Mouse (Mus musculus): Measurements from ENCODE around the gene 1700020A23Rik. TPM values are rescaled to one million over a fixed set of nuclear protein-coding genes. Genes with fewer than 3 reads are reported as not detected.

Gene 1700020A23Rik
- polyA plus RNA-seq, 1 experiment from 2014 or later, result 0.68 TPM

DNA sequence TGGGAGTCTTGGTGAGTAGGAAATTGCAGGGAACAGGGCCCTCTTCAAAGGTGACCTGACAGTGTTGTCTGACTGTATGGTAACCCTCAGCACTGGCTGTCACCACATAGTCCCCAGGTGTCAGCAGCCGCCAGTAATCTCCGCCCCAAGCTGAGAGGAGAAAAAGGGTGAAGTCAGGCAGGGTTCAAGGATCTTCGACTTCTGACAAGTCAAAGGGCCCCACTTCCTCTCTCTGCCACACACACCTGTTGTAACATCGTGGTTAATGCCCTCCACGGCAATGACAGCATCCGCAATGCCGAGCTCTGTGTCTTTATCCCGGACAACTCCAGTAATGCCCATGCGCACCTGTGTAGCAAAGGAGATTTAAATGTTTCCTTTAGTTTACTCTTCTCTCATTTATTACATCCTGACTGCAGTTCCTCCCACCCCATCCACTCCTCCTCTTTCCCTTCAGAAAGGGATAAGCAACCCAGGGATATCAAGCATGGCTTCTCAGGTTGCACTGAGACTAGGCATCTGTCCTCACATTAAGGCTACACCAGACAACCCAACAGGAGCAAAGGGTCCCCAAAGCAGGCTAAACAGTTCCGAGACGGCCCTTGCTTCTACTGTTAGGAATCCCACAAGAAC lies 13.9 kb upstream of the 1700020A23Rik start:
- H3K27ac ChIP-seq, result no peak overlapping the region
- H3K9ac ChIP-seq, result no peak overlapping the region
- 84% methylated on average over 11 of the region's 11 CpGs for WGBS
- no peak overlapping the region for H3K4me3 ChIP-seq
- ATAC-seq (ENCODE audit: low FRiP score), result no peak
- H3K9me3 ChIP-seq, result no peaks in the 10 kb centered on the region
- H3K36me3 ChIP-seq, result peaks cover 28% of the 10 kb centered on the region
- H3K4me2 ChIP-seq, result no peak overlapping the region
- peaks cover 4% of the 10 kb centered on the region; the same call in 1 of the 2 replicates for H3K27me3 ChIP-seq
- H3K4me1 ChIP-seq (replicated peaks), result no peaks in the 10 kb centered on the region

DNA sequence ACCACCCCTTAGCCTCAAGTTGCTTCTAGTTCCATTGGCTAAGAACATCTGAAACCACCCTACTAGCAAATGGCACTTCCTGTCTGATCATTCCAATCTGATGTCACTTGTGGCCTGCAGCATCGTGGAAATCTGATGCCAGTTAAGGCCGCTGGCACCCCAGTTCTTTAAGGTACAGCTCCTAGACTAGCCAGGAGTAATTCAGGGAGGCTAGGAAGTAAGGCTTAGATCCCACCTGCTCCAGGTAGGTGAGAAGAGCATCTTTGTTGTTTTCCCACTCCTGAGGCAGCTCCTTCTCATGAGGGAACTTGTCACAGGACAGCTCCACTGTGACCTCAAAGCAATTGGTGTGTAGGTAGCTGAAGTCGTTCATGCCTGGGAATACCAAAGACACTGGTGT lies 12.2 kb upstream of the 1700020A23Rik start:
- Histone ChIP-seq H3K27me3 (peaks cover 4% of the 10 kb centered on the region), H3K9me3 (no peaks in the 10 kb centered on the region), H3K27ac (no peak overlapping the region), H3K4me1 (replicated peaks) (peaks cover 16% of the 10 kb centered on the region), H3K4me3 (no peak overlapping the region), H3K36me3 (peaks cover 28% of the 10 kb centered on the region), H3K4me2 (no peak overlapping the region), H3K9ac (no peak overlapping the region)
- ATAC-seq (ENCODE audit: low FRiP score), result no peak
- WGBS, result 84% methylated on average over 3 of the region's 3 CpGs

DNA sequence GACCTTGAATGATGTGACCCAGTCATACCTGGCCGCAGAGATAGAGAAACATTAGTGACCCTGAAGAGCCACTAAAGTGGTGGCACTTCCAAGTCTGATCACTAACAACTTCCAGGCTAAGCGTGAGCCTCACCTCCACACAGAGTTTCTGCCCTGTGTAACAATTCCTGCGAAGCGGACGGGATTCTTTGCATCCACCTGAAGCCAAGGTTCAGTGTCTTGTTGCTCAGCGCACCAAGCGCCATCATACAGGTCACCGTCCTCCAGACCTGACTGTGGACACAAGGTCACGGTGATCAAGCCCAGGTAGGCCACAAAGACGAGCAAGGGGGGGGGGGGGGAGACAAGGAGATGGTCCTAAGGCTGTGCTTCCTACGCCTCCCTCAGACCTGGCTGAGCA lies 9.4 kb upstream of the 1700020A23Rik start:
- Histone ChIP-seq H3K4me3 (no peak overlapping the region), H3K27ac (no peak overlapping the region), H3K36me3 (peaks cover 24% of the 10 kb centered on the region), H3K9me3 (no peaks in the 10 kb centered on the region), H3K4me1 (replicated peaks) (peaks cover 20% of the 10 kb centered on the region), H3K4me2 (no peak overlapping the region), H3K9ac (no peak overlapping the region), H3K27me3 (peaks cover 18% of the 10 kb centered on the region)
- 97% methylated on average over 11 of the region's 11 CpGs for WGBS
- ATAC-seq (ENCODE audit: low FRiP score), result no peak

DNA sequence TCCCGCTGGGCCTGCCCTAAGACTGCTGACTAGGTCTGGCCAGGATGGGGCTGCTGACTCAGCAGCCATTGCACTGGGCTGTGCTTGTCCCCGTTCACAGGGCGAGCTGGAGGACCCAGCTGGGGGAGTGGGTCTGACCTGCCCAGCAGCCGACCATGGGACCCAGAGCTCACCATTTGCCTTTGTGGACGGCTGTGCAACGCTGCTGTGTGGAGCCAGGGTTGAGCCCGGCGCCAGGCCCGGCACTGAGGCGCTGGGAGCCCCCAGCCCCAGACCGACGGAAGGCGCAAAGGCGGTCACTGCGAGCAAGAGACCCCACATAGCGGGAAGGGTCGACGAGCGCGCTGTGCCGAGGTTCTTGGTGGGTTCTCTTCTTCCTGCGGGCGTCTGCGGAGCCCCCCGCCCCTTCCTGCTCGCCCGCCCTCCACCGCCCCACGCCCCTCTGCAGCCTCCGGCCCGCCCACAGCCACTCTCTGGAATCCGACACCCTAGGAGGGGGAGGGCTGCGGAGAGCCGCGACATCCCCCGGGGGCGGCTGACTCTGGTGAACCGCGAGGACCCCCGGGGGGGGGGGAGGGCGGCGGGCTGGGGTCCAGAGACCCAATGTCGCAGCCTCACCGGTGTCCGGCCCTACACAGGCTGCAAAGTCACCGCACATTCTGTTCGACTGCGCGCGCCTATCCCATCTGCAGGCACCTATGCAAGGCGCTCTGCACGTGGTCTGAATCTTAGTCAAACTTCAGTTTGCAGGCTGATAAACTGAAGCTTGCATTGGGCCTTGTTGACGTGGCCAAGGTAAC lies 7.7 kb upstream of the 1700020A23Rik start, which contains the start of gene Cpxm1:
TSS of gene Cpxm1 (minus strand) at position 389 of the 800 bp plus-strand sequence.
- Histone ChIP-seq H3K4me1 (replicated peaks) (peaks cover 20% of the 10 kb centered on the region), H3K27ac (peak within 1 kb of the TSS; percentile 23; the same call in 1 of the 2 replicates)
- under 1% methylated on average over 35 of the region's 53 CpGs for WGBS

DNA sequence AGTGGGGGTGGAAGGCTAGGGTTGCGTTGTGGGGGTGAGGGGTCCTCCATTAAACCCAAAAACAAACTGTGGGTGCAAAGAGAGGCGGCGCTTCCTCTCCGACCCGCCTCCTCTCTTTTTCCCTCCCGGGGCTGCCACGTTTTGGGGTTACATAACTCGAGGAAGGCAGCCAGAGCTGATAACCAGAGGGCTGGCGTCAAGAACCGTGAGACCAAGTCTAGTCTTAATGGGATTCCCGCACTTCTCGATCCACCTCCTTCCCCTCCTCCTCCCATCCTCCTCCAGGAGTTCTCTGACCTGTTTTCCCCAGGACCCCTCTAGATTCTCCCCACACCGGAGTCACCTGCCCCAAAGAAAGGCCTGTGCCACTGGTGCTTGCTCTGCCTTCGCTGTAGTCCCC lies 7.0 kb upstream of the 1700020A23Rik start:
- H3K4me2 ChIP-seq, result peak overlapping the region; percentile 90
- H3K9ac ChIP-seq, result peak overlapping the region; percentile 79; the same call in 1 of the 2 replicates
- no peaks in the 10 kb centered on the region for H3K9me3 ChIP-seq
- ATAC-seq (ENCODE audit: low FRiP score), result no peak
- H3K4me3 ChIP-seq, result peak overlapping the region; percentile 53
- 15% methylated on average over 14 of the region's 14 CpGs for WGBS
- H3K36me3 ChIP-seq, result peaks cover 15% of the 10 kb centered on the region
- peaks cover 22% of the 10 kb centered on the region for H3K27me3 ChIP-seq
- H3K4me1 ChIP-seq (replicated peaks), result peaks cover 20% of the 10 kb centered on the region
- H3K27ac ChIP-seq, result no peak overlapping the region

More for the DNA sequence above, 7.7 kb upstream of the 1700020A23Rik start, which contains the start of gene Cpxm1:
- Histone ChIP-seq H3K9me3 (no peaks in the 10 kb centered on the region), H3K4me3 (peak within 1 kb of the TSS; percentile 53), H3K9ac (peak within 1 kb of the TSS; percentile 79), H3K36me3 (peaks cover 18% of the 10 kb centered on the region), H3K4me2 (peak within 1 kb of the TSS; percentile 90), H3K27me3 (peaks cover 18% of the 10 kb centered on the region)
- ATAC-seq (ENCODE audit: low FRiP score), result peak; percentile 90

DNA sequence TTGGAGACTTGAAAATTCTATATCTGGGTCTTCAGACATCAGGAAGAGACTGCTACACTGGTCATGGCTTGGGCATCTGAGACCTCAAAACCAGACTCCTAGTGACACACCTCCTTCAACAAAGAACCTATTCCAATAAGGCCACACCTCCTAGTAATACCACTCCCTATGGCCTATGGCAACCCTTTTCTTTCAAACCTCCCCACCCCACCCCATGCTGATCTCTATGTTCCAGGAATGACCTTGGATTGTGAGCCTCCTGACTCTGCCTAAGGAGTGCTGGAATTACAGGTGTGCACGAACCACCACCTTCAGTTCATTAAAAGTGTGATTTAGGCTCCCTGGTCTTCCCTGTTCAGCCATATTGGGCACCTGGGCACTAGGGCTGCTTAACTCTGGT lies 5.0 kb upstream of the 1700020A23Rik start:
- H3K27ac ChIP-seq, result no peak overlapping the region
- no peak overlapping the region for H3K9ac ChIP-seq
- H3K4me1 ChIP-seq (replicated peaks), result peaks cover 20% of the 10 kb centered on the region
- H3K27me3 ChIP-seq, result peaks cover 22% of the 10 kb centered on the region
- no peak overlapping the region for H3K4me2 ChIP-seq
- 0 out of 2 replicates have a peak, but pooled peaks cover 4% of the 10 kb centered on the region for H3K36me3 ChIP-seq
- H3K4me3 ChIP-seq, result no peak overlapping the region
- H3K9me3 ChIP-seq, result no peaks in the 10 kb centered on the region
- no peak for ATAC-seq (ENCODE audit: low FRiP score)
- WGBS, result 92% methylated on average over 1 of the region's 1 CpGs

DNA sequence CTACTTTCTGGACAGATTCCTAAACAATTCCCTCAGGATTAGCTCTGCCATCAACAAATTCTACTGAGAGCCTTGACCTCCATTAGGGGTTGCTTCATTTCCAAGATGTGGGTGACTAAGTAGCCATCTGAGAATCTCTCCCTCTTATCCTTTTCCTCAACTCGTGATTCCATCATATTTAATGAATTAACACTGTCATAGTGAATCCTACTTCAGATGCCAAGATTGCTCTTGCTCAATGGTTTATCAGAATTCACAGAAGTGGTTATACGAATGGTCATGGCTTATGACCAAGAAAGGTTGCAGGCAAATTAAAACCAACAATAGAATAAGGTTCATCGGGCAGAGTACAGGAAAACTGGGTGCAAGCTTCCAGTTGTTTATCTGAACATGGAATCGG lies 3.2 kb upstream of the 1700020A23Rik start:
- no peaks in the 10 kb centered on the region for H3K9me3 ChIP-seq
- H3K4me1 ChIP-seq (replicated peaks), result peaks cover 14% of the 10 kb centered on the region
- H3K27me3 ChIP-seq, result peaks cover 22% of the 10 kb centered on the region
- no peak overlapping the region for H3K4me2 ChIP-seq
- 86% methylated on average over 4 of the region's 4 CpGs for WGBS
- H3K36me3 ChIP-seq, result no peaks in the 10 kb centered on the region
- no peak overlapping the region for H3K27ac ChIP-seq
- ATAC-seq (ENCODE audit: low FRiP score), result no peak
- no peak overlapping the region for H3K9ac ChIP-seq
- no peak overlapping the region for H3K4me3 ChIP-seq

DNA sequence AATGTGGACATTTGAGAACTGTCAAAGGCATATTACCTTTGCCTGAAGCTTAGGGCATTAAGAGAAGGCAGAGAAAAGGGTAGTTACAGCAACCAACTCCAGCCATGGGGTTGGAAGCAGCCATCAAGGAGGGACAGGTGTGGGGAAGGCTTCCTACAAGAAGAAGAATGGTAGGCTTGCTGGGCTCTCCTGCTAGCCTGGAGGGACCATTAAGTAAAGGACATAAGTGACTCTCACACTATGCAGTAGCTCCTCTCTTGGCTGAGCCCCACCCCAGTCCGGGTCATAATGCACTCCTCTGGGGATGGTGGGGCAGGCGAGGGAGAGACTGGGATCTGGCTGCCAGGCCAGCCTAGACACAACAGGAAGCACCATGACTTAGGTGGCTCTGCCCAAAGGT lies 1.1 kb downstream of the 1700020A23Rik start, which contains the start of gene Tmem239:
TSS of gene Tmem239 (plus strand) at position 301 of the 400 bp plus-strand sequence.
- WGBS, result 92% methylated on average over 2 of the region's 2 CpGs
- no peak for ATAC-seq (ENCODE audit: low FRiP score)
- H3K9ac ChIP-seq, result no peak within 1 kb of the TSS

DNA sequence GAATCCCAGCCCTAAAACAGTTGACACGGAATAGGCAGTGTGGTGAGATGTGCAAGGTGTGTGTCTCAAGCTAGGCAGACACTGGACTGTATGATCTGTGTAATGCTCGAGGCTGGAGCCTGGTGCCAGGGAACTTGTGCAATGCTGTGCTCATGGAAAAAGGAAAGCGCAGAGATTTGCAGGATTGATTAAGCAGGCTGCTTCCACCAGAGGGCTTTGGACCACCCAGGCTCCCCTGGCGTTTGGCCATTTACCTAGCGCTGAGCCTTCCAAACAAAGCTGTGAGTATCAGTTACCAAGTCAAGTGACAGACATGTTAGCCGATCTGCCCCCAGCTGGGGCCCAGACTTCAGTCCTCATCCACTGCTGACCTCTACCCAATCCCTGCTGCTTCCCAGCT lies 3.1 kb downstream of the 1700020A23Rik start:
- no peak overlapping the region for H3K4me2 ChIP-seq
- H3K27ac ChIP-seq, result no peak overlapping the region
- H3K4me1 ChIP-seq (replicated peaks), result peaks cover 10% of the 10 kb centered on the region
- H3K9me3 ChIP-seq, result no peaks in the 10 kb centered on the region
- no peaks in the 10 kb centered on the region for H3K27me3 ChIP-seq
- ATAC-seq (ENCODE audit: low FRiP score), result 0 out of 2 replicates have a peak, but pooled peaks have one; percentile 13
- WGBS, result 22% methylated on average over 6 of the region's 6 CpGs
- no peak overlapping the region for H3K9ac ChIP-seq
- no peak overlapping the region for H3K4me3 ChIP-seq
- no peaks in the 10 kb centered on the region for H3K36me3 ChIP-seq

More for the DNA sequence above, 1.1 kb downstream of the 1700020A23Rik start, which contains the start of gene Tmem239:
- no peak within 1 kb of the TSS for H3K27ac ChIP-seq
- H3K9me3 ChIP-seq, result no peaks in the 10 kb centered on the region
- H3K4me1 ChIP-seq (replicated peaks), result peaks cover 5% of the 10 kb centered on the region; the same call in 1 of the 2 replicates
- peaks cover 4% of the 10 kb centered on the region; the same call in 1 of the 2 replicates for H3K27me3 ChIP-seq
- no peak within 1 kb of the TSS for H3K4me2 ChIP-seq
- no peak within 1 kb of the TSS for H3K4me3 ChIP-seq
- no peaks in the 10 kb centered on the region for H3K36me3 ChIP-seq

DNA sequence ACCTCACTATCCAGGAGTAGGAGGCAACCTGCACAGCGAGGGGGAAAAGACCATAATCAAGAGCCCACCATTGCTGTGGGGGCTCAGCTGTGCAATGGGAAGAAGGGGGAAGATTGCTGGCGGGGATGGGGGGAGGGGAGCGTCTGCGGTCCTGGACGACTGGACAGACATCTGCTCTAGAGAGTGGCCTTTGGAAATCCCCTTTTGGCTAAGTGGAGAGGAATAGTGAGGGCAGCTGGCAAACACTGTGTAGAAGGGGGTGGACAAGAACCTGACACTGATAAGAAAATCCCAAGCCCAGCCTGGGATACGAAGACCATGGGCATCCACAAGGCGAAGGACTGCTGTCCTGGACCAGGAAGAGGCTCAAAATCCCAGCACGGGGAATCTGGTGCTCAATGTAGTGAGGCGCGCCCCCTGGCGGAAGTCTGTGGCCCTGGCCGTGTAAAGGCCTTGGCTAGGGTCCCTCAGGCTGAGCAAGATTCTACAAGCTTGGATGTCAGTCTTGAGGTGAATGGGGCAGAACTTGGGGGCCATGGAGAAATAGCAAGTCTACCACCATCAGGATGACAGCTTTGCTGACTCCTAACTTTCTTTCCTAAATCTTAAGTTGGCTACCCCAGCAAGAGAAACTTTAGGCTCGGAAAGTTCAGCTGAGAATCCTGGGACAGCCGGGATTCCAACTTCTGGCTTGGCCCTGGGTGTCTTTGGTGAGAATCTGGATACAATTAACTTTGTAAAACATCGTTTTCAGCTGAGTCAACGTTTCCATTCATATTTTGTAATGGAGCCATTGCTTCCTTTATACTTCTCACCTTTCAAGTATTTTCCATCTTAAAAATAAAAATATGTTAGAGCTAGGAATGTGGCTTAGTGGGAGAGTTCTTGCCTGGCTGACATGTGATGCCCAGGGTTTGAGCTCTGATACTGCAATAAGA lies 6.8 kb downstream of the 1700020A23Rik start:
- no peaks in the 10 kb centered on the region for H3K36me3 ChIP-seq
- peak; percentile 73 for ATAC-seq (ENCODE audit: low FRiP score)
- no peaks in the 10 kb centered on the region for H3K27me3 ChIP-seq
- H3K4me3 ChIP-seq, result no peak overlapping the region
- 38% methylated on average over 16 of the region's 16 CpGs for WGBS
- 0 out of 2 replicates have a peak overlapping the region, but pooled peaks have one; percentile 17 for H3K4me2 ChIP-seq
- no peaks in the 10 kb centered on the region for H3K9me3 ChIP-seq
- no peak overlapping the region for H3K27ac ChIP-seq
- H3K4me1 ChIP-seq (replicated peaks), result peaks cover 10% of the 10 kb centered on the region
- H3K9ac ChIP-seq, result no peak overlapping the region

DNA sequence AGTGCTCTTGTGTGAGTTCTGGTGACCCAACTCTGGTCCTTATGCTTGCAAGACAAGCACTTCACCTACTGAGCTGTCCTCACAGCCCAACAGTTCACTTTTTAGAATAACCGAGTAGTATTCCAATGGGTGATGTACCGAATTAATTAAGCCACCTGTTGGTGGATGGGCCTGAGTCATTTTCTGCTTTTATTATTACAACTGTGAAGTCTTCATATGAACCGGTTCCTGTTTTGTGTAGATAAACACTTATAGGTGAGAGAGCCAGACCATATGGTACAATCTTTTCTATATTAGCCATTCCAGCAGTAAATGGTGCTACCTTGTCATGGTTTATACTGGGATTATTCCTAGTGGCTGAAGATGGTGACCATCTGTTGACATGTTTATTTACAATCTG lies 7.7 kb downstream of the 1700020A23Rik start:
- Histone ChIP-seq H3K4me3 (no peak overlapping the region), H3K4me1 (replicated peaks) (peaks cover 10% of the 10 kb centered on the region), H3K27me3 (no peaks in the 10 kb centered on the region), H3K27ac (no peak overlapping the region), H3K36me3 (no peaks in the 10 kb centered on the region), H3K9ac (no peak overlapping the region), H3K4me2 (no peak overlapping the region), H3K9me3 (no peaks in the 10 kb centered on the region)
- WGBS, result 87% methylated on average over 3 of the region's 3 CpGs
- ATAC-seq (ENCODE audit: low FRiP score), result no peak

All from hindbrain, embryonic 13.5 days (tissue).